13 mouse cellular contexts compared by ENCODE assay signal in the genomic region with DNA sequence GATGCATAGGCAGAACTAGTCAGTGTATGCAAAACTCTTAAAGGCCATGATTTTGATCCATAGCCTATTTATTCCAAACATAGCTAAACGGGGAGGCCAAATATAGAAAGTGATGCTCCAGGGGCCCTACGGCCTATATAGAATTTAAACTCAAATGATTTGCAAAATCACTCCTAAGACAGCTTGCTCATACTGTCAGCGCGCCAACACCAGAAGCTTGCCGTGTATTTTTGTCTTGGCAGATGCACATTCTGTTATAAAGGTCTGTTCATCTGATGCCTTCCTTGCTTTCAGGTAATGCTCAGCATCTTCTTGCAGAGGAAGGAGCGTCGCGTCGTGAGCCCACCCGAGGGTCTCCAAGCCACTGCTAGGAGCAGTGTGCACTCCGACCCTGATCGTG.
A peak's percentile ranks its signal among the peaks of the same experiment; 100 is the strongest.
DNase-seq lines count a peak whose midpoint lies in the region; ATAC-seq and TF ChIP-seq lines count a peak whose summit lies in the region.
"Had no signal": no experiment of that assay in that cellular context is flagged by ENCODE, and none has a peak within 500 bp of the region (broad histone marks: within the 10 kb centered on the region; RNA-seq: fewer than 3 reads in every experiment).

No protein-coding gene starts in this region.

- WGBS in thymus, adult 2 months, result 96% methylated on average over 12 of the region's 12 CpGs
- 93% methylated on average over 12 of the region's 12 CpGs for WGBS in kidney, adult 2 months
- WGBS in midbrain, embryonic 13.5 days, result 94% methylated on average over 12 of the region's 12 CpGs

- no peak for TF ChIP-seq POLR2A in cortical plate, adult 2 months (IDR thresholded peaks at IDR 0.05; ENCODE audit: extremely low read depth, insufficient read depth, low read length)
- TF ChIP-seq POLR2A in thymus, adult 2 months (IDR thresholded peaks at IDR 0.05; ENCODE audit: control insufficient read depth, extremely low read depth, insufficient read depth, low read length, poor library complexity), result no peak
- TF ChIP-seq POLR2A in kidney, adult 2 months (IDR thresholded peaks at IDR 0.05; ENCODE audit: low read depth, low read length), result no peak

- no peak for ATAC-seq in midbrain, embryonic 13.5 days
- ATAC-seq: midbrain, embryonic 16.5 days had no signal

- H3K4me1 ChIP-seq in cortical plate, adult 2 months (ENCODE audit: control insufficient read depth, insufficient read depth, low read length), result peaks cover 5% of the 10 kb centered on the region; the same call in 1 of the 2 replicates
- 0 out of 2 replicates have a peak, but pooled peaks cover 2% of the 10 kb centered on the region for H3K4me1 ChIP-seq in thymus, adult 2 months (replicated peaks; ENCODE audit: control insufficient read depth, insufficient read depth, low read length)
- no peaks in the 10 kb centered on the region for H3K4me1 ChIP-seq in kidney, adult 2 months (ENCODE audit: control insufficient read depth, insufficient read depth, low read length)
- H3K4me1 ChIP-seq in midbrain, embryonic 13.5 days (replicated peaks), result no peaks in the 10 kb centered on the region
- H3K4me1 ChIP-seq: embryonic facial prominence, embryonic 15.5 days; limb, embryonic 15.5 days had no signal

- no peaks in the 10 kb centered on the region for H3K27me3 ChIP-seq in thymus, adult 2 months (ENCODE audit: control insufficient read depth, insufficient read depth, low read length)
- no peaks in the 10 kb centered on the region for H3K27me3 ChIP-seq in kidney, adult 2 months (replicated peaks; ENCODE audit: control insufficient read depth, insufficient read depth, low read length)
- H3K27me3 ChIP-seq in midbrain, embryonic 13.5 days, result no peaks in the 10 kb centered on the region
- H3K27me3 ChIP-seq: embryonic facial prominence, embryonic 15.5 days; limb, embryonic 15.5 days had no signal

- peak overlapping the region; percentile 47; the same call in 1 of the 2 replicates for H3K27ac ChIP-seq in cortical plate, adult 2 months (ENCODE audit: insufficient read depth, low read length)
- no peak overlapping the region for H3K27ac ChIP-seq in thymus, adult 2 months (ENCODE audit: control insufficient read depth, insufficient read depth, low read length)
- H3K27ac ChIP-seq in kidney, adult 2 months (ENCODE audit: insufficient read depth, low read depth, low read length), result no peak overlapping the region
- H3K27ac ChIP-seq in midbrain, embryonic 13.5 days, result no peak overlapping the region
- H3K27ac ChIP-seq: embryonic facial prominence, embryonic 15.5 days; limb, embryonic 15.5 days had no signal

- H3K9me3 ChIP-seq in midbrain, embryonic 13.5 days, result no peaks in the 10 kb centered on the region
- H3K9me3 ChIP-seq: embryonic facial prominence, embryonic 15.5 days; limb, embryonic 15.5 days had no signal

- TF ChIP-seq CTCF in cortical plate, adult 2 months (IDR thresholded peaks at IDR 0.05; ENCODE audit: extremely low read depth, insufficient read depth, low read length), result no peak
- TF ChIP-seq CTCF in thymus, adult 2 months (IDR thresholded peaks at IDR 0.05; ENCODE audit: borderline replicate concordance, control insufficient read depth, extremely low read depth, insufficient read depth, low read length, poor library complexity), result no peak
- no peak for TF ChIP-seq CTCF in kidney, adult 2 months (conservative IDR thresholded peaks at IDR 0.05; ENCODE audit: insufficient read depth, insufficient read length, low read depth, low read length)

- no peak overlapping the region for H3K9ac ChIP-seq in midbrain, embryonic 13.5 days (replicated peaks)
- H3K9ac ChIP-seq: embryonic facial prominence, embryonic 15.5 days; limb, embryonic 15.5 days had no signal

- H3K4me2 ChIP-seq in midbrain, embryonic 13.5 days (replicated peaks), result no peak overlapping the region
- H3K4me2 ChIP-seq: embryonic facial prominence, embryonic 15.5 days; limb, embryonic 15.5 days had no signal

- peak; percentile 43 for DNase-seq in cerebellum, adult 11-12 months
- DNase-seq in layer of hippocampus, adult 9-11 months, result peak; percentile 77
- peak; percentile 74 for DNase-seq in right cerebral cortex, adult 18-20 months
- no peak for DNase-seq in thymus, adult 2 months
- no peak for DNase-seq in kidney, adult 2 months
- DNase-seq in yolk sac, embryonic 10.5 days (ENCODE audit: low spot score), result no peak
- DNase-seq: kidney, adult 9 months; lung, postnatal 10 days had no signal

- no peaks in the 10 kb centered on the region for H3K36me3 ChIP-seq in thymus, adult 2 months (ENCODE audit: control insufficient read depth, insufficient read depth, low read length)
- H3K36me3 ChIP-seq in kidney, adult 2 months (ENCODE audit: control insufficient read depth, insufficient read depth, low read length), result no peaks in the 10 kb centered on the region
- H3K36me3 ChIP-seq in midbrain, embryonic 13.5 days, result no peaks in the 10 kb centered on the region
- H3K36me3 ChIP-seq: embryonic facial prominence, embryonic 15.5 days; limb, embryonic 15.5 days had no signal

- no peak overlapping the region for H3K4me3 ChIP-seq in cortical plate, adult 2 months (ENCODE audit: insufficient read depth, low read length)
- H3K4me3 ChIP-seq in thymus, adult 2 months (ENCODE audit: control insufficient read depth, insufficient read depth, low read length), result no peak overlapping the region
- H3K4me3 ChIP-seq in kidney, adult 2 months (ENCODE audit: insufficient read depth, low read depth, low read length), result no peak overlapping the region
- no peak overlapping the region for H3K4me3 ChIP-seq in midbrain, embryonic 13.5 days (replicated peaks)
- H3K4me3 ChIP-seq: embryonic facial prominence, embryonic 15.5 days; limb, embryonic 15.5 days had no signal

Comparison
In these comparisons a context has a peak if more than half of its experiments do, and no peak if none do; other contexts are left out.
1. DNase-seq: peak in cerebellum, adult 11-12 months (single experiment), layer of hippocampus, adult 9-11 months (single experiment) and right cerebral cortex, adult 18-20 months (single experiment); none in thymus, adult 2 months (single experiment), kidney, adult 2 months (single experiment) and yolk sac, embryonic 10.5 days (single experiment).